Mouse (Mus musculus) megakaryocyte-erythroid progenitor cell, adult 5 weeks (primary cell): ENCODE data around the gene Vmn2r111. TPM values are rescaled to one million over a fixed set of nuclear protein-coding genes. Genes with fewer than 3 reads are reported as not detected.

Source experiments
- polyA plus RNA-seq: library from polyadenylated mRNA; stranded (reverse); fragments of >175 nt; gene quantifications from 2 replicates; pipeline ENCODE4 v1.2.3, GENCODE M21; 2012

Vmn2r111 gene
- 0.01 TPM in 1 of 2 replicates, not detected in the other for polyA plus RNA-seq

GRCm38 (mm10) chr17:22573382-22573781, at the start of gene Vmn2r111:
Gene Vmn2r111 (minus strand): TSS chr17:22573482.

GRCm38 (mm10) chr17:22600651-22601050, 27.4 kb upstream of the Vmn2r111 start, which contains the start of gene Vmn2r112:
Gene Vmn2r112 (plus strand): TSS chr17:22600951.

Other genes with a start within 250 kb of the Vmn2r111 start
- 1.3 and 1.4 TPM in 2 replicates for gene Zfp944, start 212.1 kb downstream of the Vmn2r111 start, polyA plus RNA-seq
- gene Zfp758, start 212.0 kb downstream of the Vmn2r111 start, polyA plus RNA-seq = 0.05 and 0.14 TPM in 2 replicates
- 1.3 and 2.0 TPM in 2 replicates for gene Zfp946, start 149.3 kb downstream of the Vmn2r111 start, polyA plus RNA-seq
- gene Vmn2r112, start 27.5 kb upstream of the Vmn2r111 start, polyA plus RNA-seq = not detected in 2 replicates